Comparison of ENCODE assay signal across 7 mouse cellular contexts in genomic region chr9:21320280-21320618, GRCm38 (mm10). TPM values are rescaled to one million over a fixed set of nuclear protein-coding genes. Genes with fewer than 3 reads are reported as not detected.
DNase-seq lines count a peak whose midpoint lies in the region; ATAC-seq lines count a peak whose summit lies in the region.

No protein-coding gene starts in this region.

- H3K36me3 ChIP-seq in neural tube, embryonic 11.5 days (ENCODE audit: control insufficient read depth, insufficient read depth, low read length) = no peaks in the 10 kb centered on the region
- H3K36me3 ChIP-seq in forebrain, embryonic 10.5 days (replicated peaks) = peaks cover 11% of the 10 kb centered on the region
- H3K36me3 ChIP-seq in limb, embryonic 13.5 days = peaks cover 8% of the 10 kb centered on the region; the same call in 1 of the 2 replicates
- H3K36me3 ChIP-seq in stomach, embryonic 15.5 days = no peaks in the 10 kb centered on the region

- ATAC-seq in neural tube, embryonic 11.5 days (ENCODE audit: insufficient read depth, low FRiP score, low TSS enrichment) = no peak
- ATAC-seq in limb, embryonic 13.5 days (ENCODE audit: low FRiP score, low read depth) = peak; percentile 53
- ATAC-seq in stomach, embryonic 15.5 days (ENCODE audit: insufficient read depth, low FRiP score, low read depth) = no peak
- no peak for ATAC-seq in megakaryocyte progenitor cell, adult 5-6 weeks (replicated peaks; ENCODE audit: poor library complexity)

- H3K27ac ChIP-seq in neural tube, embryonic 11.5 days (ENCODE audit: low read depth, low read length) = no peak overlapping the region
- H3K27ac ChIP-seq in forebrain, embryonic 10.5 days = peak overlapping the region; percentile 83
- H3K27ac ChIP-seq in limb, embryonic 13.5 days = no peak overlapping the region
- no peak overlapping the region for H3K27ac ChIP-seq in stomach, embryonic 15.5 days

- peaks cover 12% of the 10 kb centered on the region; the same call in 1 of the 2 replicates for H3K4me1 ChIP-seq in neural tube, embryonic 11.5 days (ENCODE audit: control insufficient read depth, insufficient read depth, low read length)
- peaks cover 26% of the 10 kb centered on the region for H3K4me1 ChIP-seq in forebrain, embryonic 10.5 days
- peaks cover 21% of the 10 kb centered on the region for H3K4me1 ChIP-seq in limb, embryonic 13.5 days
- peaks cover 10% of the 10 kb centered on the region for H3K4me1 ChIP-seq in stomach, embryonic 15.5 days

- DNase-seq in neural tube, embryonic 11.5 days (ENCODE audit: low spot score) = no peak
- no peak for DNase-seq in neural tube, embryonic 10.5 days (ENCODE audit: extremely low spot score, low spot score)
- DNase-seq in forebrain, embryonic 10.5 days (ENCODE audit: extremely low spot score, low spot score) = no peak
- no peak for DNase-seq in embryo, embryonic 10 days (ENCODE audit: low spot score)

- peak overlapping the region; percentile 75 for H3K9ac ChIP-seq in neural tube, embryonic 11.5 days (ENCODE audit: low read length)
- H3K9ac ChIP-seq in limb, embryonic 13.5 days = peak overlapping the region; percentile 82
- no peak overlapping the region for H3K9ac ChIP-seq in stomach, embryonic 15.5 days

- WGBS in neural tube, embryonic 11.5 days = 27% methylated on average over 4 of the region's 4 CpGs
- 26% methylated on average over 4 of the region's 4 CpGs for WGBS in forebrain, embryonic 10.5 days
- 27% methylated on average over 4 of the region's 4 CpGs for WGBS in limb, embryonic 13.5 days
- WGBS in stomach, embryonic 15.5 days = 24% methylated on average over 4 of the region's 4 CpGs

- no peaks in the 10 kb centered on the region for H3K9me3 ChIP-seq in neural tube, embryonic 11.5 days (ENCODE audit: control insufficient read depth, low read length)
- no peaks in the 10 kb centered on the region for H3K9me3 ChIP-seq in forebrain, embryonic 10.5 days
- H3K9me3 ChIP-seq in limb, embryonic 13.5 days = peaks cover 5% of the 10 kb centered on the region; the same call in 1 of the 2 replicates
- no peaks in the 10 kb centered on the region for H3K9me3 ChIP-seq in stomach, embryonic 15.5 days

- H3K4me3 ChIP-seq in neural tube, embryonic 11.5 days (ENCODE audit: low read depth, low read length) = peak overlapping the region; percentile 75
- H3K4me3 ChIP-seq in forebrain, embryonic 10.5 days = peak overlapping the region; percentile 85
- peak overlapping the region; percentile 79 for H3K4me3 ChIP-seq in limb, embryonic 13.5 days
- peak overlapping the region; percentile 66 for H3K4me3 ChIP-seq in stomach, embryonic 15.5 days (replicated peaks)

- H3K4me2 ChIP-seq in neural tube, embryonic 11.5 days (ENCODE audit: low read depth) = peak overlapping the region; percentile 94
- peak overlapping the region; percentile 92 for H3K4me2 ChIP-seq in limb, embryonic 13.5 days (replicated peaks)
- H3K4me2 ChIP-seq in stomach, embryonic 15.5 days = peak overlapping the region; percentile 79

- no peaks in the 10 kb centered on the region for H3K27me3 ChIP-seq in neural tube, embryonic 11.5 days (ENCODE audit: control insufficient read depth, insufficient read depth, low read length)
- H3K27me3 ChIP-seq in forebrain, embryonic 10.5 days (ENCODE audit: poor library complexity, severe bottlenecking) = no peaks in the 10 kb centered on the region
- no peaks in the 10 kb centered on the region for H3K27me3 ChIP-seq in limb, embryonic 13.5 days
- no peaks in the 10 kb centered on the region for H3K27me3 ChIP-seq in stomach, embryonic 15.5 days (replicated peaks)

RNA-seq across cellular contexts. Expression of gene Slc44a2, which starts 0.2 kb away (rescaled TPM):
- polyA plus RNA-seq in neural tube, embryonic 11.5 days (2014; fragmentation: Nextera tagmentation; extraction: Ambion mirVana) = 79.1 and 81.5 TPM in 2 replicates
- 62.6 and 71.5 TPM in 2 replicates for polyA plus RNA-seq in forebrain, embryonic 10.5 days (2016; fragmentation: Nextera tagmentation; extraction: Ambion mirVana)
- 118 and 131 TPM in 2 replicates for polyA plus RNA-seq in limb, embryonic 13.5 days (2015; fragmentation: Nextera tagmentation; extraction: Ambion mirVana)
- 89.1 and 95.7 TPM in 2 replicates for polyA plus RNA-seq in stomach, embryonic 15.5 days (2015; fragmentation: Nextera tagmentation; extraction: Ambion mirVana)
- total RNA-seq in megakaryocyte progenitor cell, adult 5-6 weeks (2015) = 80.9 and 85.5 TPM in 2 replicates
- 66.8 and 68.2 TPM in 2 replicates for total RNA-seq in megakaryocyte progenitor cell, adult 5-6 weeks (2017)

RNA-seq across cellular contexts. Expression of gene Ap1m2, which starts 8.1 kb away (rescaled TPM):
- polyA plus RNA-seq in neural tube, embryonic 11.5 days (2014; fragmentation: Nextera tagmentation; extraction: Ambion mirVana) = 2.0 and 2.7 TPM in 2 replicates
- polyA plus RNA-seq in forebrain, embryonic 10.5 days (2016; fragmentation: Nextera tagmentation; extraction: Ambion mirVana) = 6.3 and 8.5 TPM in 2 replicates
- polyA plus RNA-seq in limb, embryonic 13.5 days (2015; fragmentation: Nextera tagmentation; extraction: Ambion mirVana) = 10.5 and 11.7 TPM in 2 replicates
- polyA plus RNA-seq in stomach, embryonic 15.5 days (2015; fragmentation: Nextera tagmentation; extraction: Ambion mirVana) = 67.7 and 74.2 TPM in 2 replicates
- 0.32 and 0.57 TPM in 2 replicates for total RNA-seq in megakaryocyte progenitor cell, adult 5-6 weeks (2015)
- total RNA-seq in megakaryocyte progenitor cell, adult 5-6 weeks (2017) = 0.44 and 2.8 TPM in 2 replicates

RNA-seq across cellular contexts. Expression of gene Cdkn2d, which starts 29.0 kb away (rescaled TPM):
- 79.4 and 87.1 TPM in 2 replicates for polyA plus RNA-seq in neural tube, embryonic 11.5 days (2014; fragmentation: Nextera tagmentation; extraction: Ambion mirVana)
- 40.4 and 42.9 TPM in 2 replicates for polyA plus RNA-seq in forebrain, embryonic 10.5 days (2016; fragmentation: Nextera tagmentation; extraction: Ambion mirVana)
- 51.2 and 51.6 TPM in 2 replicates for polyA plus RNA-seq in limb, embryonic 13.5 days (2015; fragmentation: Nextera tagmentation; extraction: Ambion mirVana)
- polyA plus RNA-seq in stomach, embryonic 15.5 days (2015; fragmentation: Nextera tagmentation; extraction: Ambion mirVana) = 44.4 and 50.0 TPM in 2 replicates
- 24.1 and 24.3 TPM in 2 replicates for total RNA-seq in megakaryocyte progenitor cell, adult 5-6 weeks (2015)
- total RNA-seq in megakaryocyte progenitor cell, adult 5-6 weeks (2017) = 11.2 and 16.1 TPM in 2 replicates

RNA-seq across cellular contexts. Expression of gene Kri1, which starts 32.5 kb away (rescaled TPM):
- 15.0 and 15.5 TPM in 2 replicates for polyA plus RNA-seq in neural tube, embryonic 11.5 days (2014; fragmentation: Nextera tagmentation; extraction: Ambion mirVana)
- 18.3 and 18.8 TPM in 2 replicates for polyA plus RNA-seq in forebrain, embryonic 10.5 days (2016; fragmentation: Nextera tagmentation; extraction: Ambion mirVana)
- 16.2 and 18.3 TPM in 2 replicates for polyA plus RNA-seq in limb, embryonic 13.5 days (2015; fragmentation: Nextera tagmentation; extraction: Ambion mirVana)
- 14.4 and 14.5 TPM in 2 replicates for polyA plus RNA-seq in stomach, embryonic 15.5 days (2015; fragmentation: Nextera tagmentation; extraction: Ambion mirVana)
- 33.8 and 38.8 TPM in 2 replicates for total RNA-seq in megakaryocyte progenitor cell, adult 5-6 weeks (2015)
- 83.1 and 87.6 TPM in 2 replicates for total RNA-seq in megakaryocyte progenitor cell, adult 5-6 weeks (2017)

RNA-seq across cellular contexts. Expression of gene Ilf3, which starts 47.4 kb away (rescaled TPM):
- 270 and 288 TPM in 2 replicates for polyA plus RNA-seq in neural tube, embryonic 11.5 days (2014; fragmentation: Nextera tagmentation; extraction: Ambion mirVana)
- 328 and 336 TPM in 2 replicates for polyA plus RNA-seq in forebrain, embryonic 10.5 days (2016; fragmentation: Nextera tagmentation; extraction: Ambion mirVana)
- polyA plus RNA-seq in limb, embryonic 13.5 days (2015; fragmentation: Nextera tagmentation; extraction: Ambion mirVana) = 257 and 268 TPM in 2 replicates
- polyA plus RNA-seq in stomach, embryonic 15.5 days (2015; fragmentation: Nextera tagmentation; extraction: Ambion mirVana) = 150 and 154 TPM in 2 replicates
- total RNA-seq in megakaryocyte progenitor cell, adult 5-6 weeks (2015) = 55.7 and 56.9 TPM in 2 replicates
- total RNA-seq in megakaryocyte progenitor cell, adult 5-6 weeks (2017) = 97.5 and 100 TPM in 2 replicates
